Comparison of ENCODE assay signal across 23 mouse cellular contexts in genomic region chr16:87656771-87657170, GRCm38 (mm10). TPM values are rescaled to one million over a fixed set of nuclear protein-coding genes. Genes with fewer than 3 reads are reported as not detected.
DNase-seq lines count a peak whose midpoint lies in the region.
"Had no signal": no experiment of that assay in that cellular context is flagged by ENCODE, and none has a peak within 500 bp of the region (broad histone marks: within the 10 kb centered on the region; RNA-seq: fewer than 3 reads in every experiment).

No protein-coding gene starts in this region.

- no peaks in the 10 kb centered on the region for H3K36me3 ChIP-seq in heart, embryonic 10.5 days
- H3K36me3 ChIP-seq: embryonic facial prominence, embryonic 10.5 days; embryonic facial prominence, embryonic 12.5 days; forebrain, embryonic 15.5 days had no signal

- no peaks in the 10 kb centered on the region for H3K27me3 ChIP-seq in heart, embryonic 10.5 days (ENCODE audit: insufficient read depth, poor library complexity, severe bottlenecking)
- H3K27me3 ChIP-seq: embryonic facial prominence, embryonic 12.5 days; forebrain, embryonic 13.5 days; forebrain, embryonic 15.5 days had no signal

- no peak overlapping the region for H3K4me3 ChIP-seq in heart, embryonic 10.5 days
- H3K4me3 ChIP-seq: embryonic facial prominence, embryonic 10.5 days; embryonic facial prominence, embryonic 12.5 days; forebrain, embryonic 13.5 days; forebrain, embryonic 15.5 days had no signal

- 0 out of 2 replicates have a peak, but pooled peaks cover 2% of the 10 kb centered on the region for H3K4me1 ChIP-seq in heart, embryonic 10.5 days
- H3K4me1 ChIP-seq: forebrain, embryonic 13.5 days; forebrain, embryonic 15.5 days had no signal

- H3K27ac ChIP-seq in heart, embryonic 10.5 days: no peak overlapping the region
- H3K27ac ChIP-seq: embryonic facial prominence, embryonic 10.5 days; embryonic facial prominence, embryonic 12.5 days; forebrain, embryonic 13.5 days; forebrain, embryonic 15.5 days had no signal

- peak; percentile 86 for DNase-seq in heart, adult 11 months
- no peak for DNase-seq in heart, embryonic 10.5 days (ENCODE audit: low spot score)
- peak; percentile 45 for DNase-seq in thymus, postnatal 14 days
- no peak for DNase-seq in thymus, postnatal 10 days (ENCODE audit: low spot score in 2 of 2)
- DNase-seq in 416B (ENCODE audit: low read depth): peak; percentile 59
- peak; percentile 54 for DNase-seq in CD4-positive helper T cell, adult 2 months (ENCODE audit: low read depth, low spot score)
- no peak for DNase-seq in embryo, embryonic 11 days
- no peak for DNase-seq in right cerebral cortex, adult 18-20 months
- DNase-seq: adrenal gland, adult 2 months; adrenal gland, postnatal 10 days; adrenal gland, postnatal 25 days; B cell, adult 2 months; cerebellum, adult 11 months; cerebellum, adult 18-20 months; cerebellum, adult 8-10 months; cerebellum, adult 9-11 months; cerebellum, postnatal 14 days; cerebellum, postnatal 36 days; forebrain, postnatal 0 days had no signal

- 83% methylated on average over 4 of the region's 4 CpGs for WGBS in heart, embryonic 10.5 days

- H3K9me3 ChIP-seq in heart, embryonic 10.5 days: no peaks in the 10 kb centered on the region
- H3K9me3 ChIP-seq: embryonic facial prominence, embryonic 10.5 days; embryonic facial prominence, embryonic 12.5 days; forebrain, embryonic 13.5 days; forebrain, embryonic 15.5 days had no signal

RNA-seq across cellular contexts. Expression of gene Bach1, which starts 42.0 kb away (rescaled TPM):
- 8.5 and 9.4 TPM in 2 replicates for polyA plus RNA-seq in heart, embryonic 10.5 days (2016; fragmentation: Nextera tagmentation; extraction: Ambion mirVana)

Comparison
In these comparisons a context has a peak if more than half of its experiments do, and no peak if none do; other contexts are left out.
1. DNase-seq: peak in heart, adult 11 months (single experiment), thymus, postnatal 14 days (single experiment), 416B (single experiment) and CD4-positive helper T cell, adult 2 months (single experiment); none in heart, embryonic 10.5 days (single experiment), thymus, postnatal 10 days (0 of 2), embryo, embryonic 11 days (single experiment) and right cerebral cortex, adult 18-20 months (single experiment).